Mouse (Mus musculus) adipocyte (in vitro differentiated cells): ENCODE measurements around the gene Akr1c14.
"Not testable (repeated sequence)": the region's sequence is repeated elsewhere in the genome, so short reads cannot be mapped to it uniquely, and the experiment has no call there.

Source experiments
- DNase-seq: peaks from one replicate; pipeline ENCODE4 v3.0.0-alpha.2; 2016; ENCODE audit warnings: low spot score

Gene Akr1c14

GRCm38 (mm10) chr13:4048719-4049118 is at the start of gene Akr1c14:
Gene Akr1c14, plus strand, starts transcription at chr13:4049011.
- DNase-seq, result no peak

DNA sequence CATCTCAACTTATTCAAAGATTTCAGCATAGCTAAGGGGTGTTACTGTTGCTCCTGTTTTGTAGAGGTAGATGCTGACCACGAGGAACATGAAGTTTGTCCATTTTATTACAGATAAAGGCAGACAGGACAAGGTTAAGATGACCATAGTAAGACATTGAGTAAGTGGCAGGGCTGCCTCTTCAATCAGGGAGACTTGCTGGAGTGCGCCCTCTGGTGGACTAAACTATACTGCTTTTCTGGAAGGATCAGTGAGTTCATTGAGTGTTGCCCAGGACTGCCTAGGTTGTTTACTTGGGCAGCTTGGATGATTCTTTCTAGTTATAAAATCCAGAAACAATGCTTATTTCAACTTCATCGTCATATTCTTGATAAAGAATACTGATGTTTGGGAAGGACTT is 47.1 kb upstream of the Akr1c14 start:
- peak; percentile 90 for DNase-seq

- DNase-seq, result no peak
Observed at GRCm38 (mm10) chr13:4010784-4011183, 38.0 kb upstream of the Akr1c14 start.

GRCm38 (mm10) chr13:4013811-4014210 is 35.0 kb upstream of the Akr1c14 start:
- peak; percentile 57 for DNase-seq

GRCm38 (mm10) chr13:4029897-4030296 is 18.9 kb upstream of the Akr1c14 start:
- DNase-seq, result no peak

DNA sequence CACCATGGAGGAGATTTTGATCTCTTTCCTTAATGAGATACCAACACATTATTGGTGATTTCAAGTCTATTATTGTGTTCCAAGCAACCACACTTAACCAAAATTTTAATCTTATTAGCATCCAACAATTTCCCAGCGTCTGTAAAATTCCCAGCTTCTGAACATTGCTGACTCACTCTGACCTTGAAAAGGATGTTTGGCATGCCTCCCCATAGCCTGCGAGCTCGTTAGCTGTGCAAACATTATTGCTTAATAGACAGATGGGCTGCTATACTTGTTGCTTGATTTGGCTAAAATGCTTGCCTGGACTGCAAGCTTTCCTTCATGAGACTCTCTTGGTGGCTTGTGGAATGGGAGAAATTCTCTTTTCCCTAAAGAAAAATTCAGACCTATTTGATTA is 16.3 kb upstream of the Akr1c14 start:
- DNase-seq, result peak; percentile 50

GRCm38 (mm10) chr13:4035052-4035451 is 13.8 kb upstream of the Akr1c14 start:
- no peak for DNase-seq

- peak; percentile 31 for DNase-seq
Observed at GRCm38 (mm10) chr13:4046113-4046512, 2.7 kb upstream of the Akr1c14 start.

DNA sequence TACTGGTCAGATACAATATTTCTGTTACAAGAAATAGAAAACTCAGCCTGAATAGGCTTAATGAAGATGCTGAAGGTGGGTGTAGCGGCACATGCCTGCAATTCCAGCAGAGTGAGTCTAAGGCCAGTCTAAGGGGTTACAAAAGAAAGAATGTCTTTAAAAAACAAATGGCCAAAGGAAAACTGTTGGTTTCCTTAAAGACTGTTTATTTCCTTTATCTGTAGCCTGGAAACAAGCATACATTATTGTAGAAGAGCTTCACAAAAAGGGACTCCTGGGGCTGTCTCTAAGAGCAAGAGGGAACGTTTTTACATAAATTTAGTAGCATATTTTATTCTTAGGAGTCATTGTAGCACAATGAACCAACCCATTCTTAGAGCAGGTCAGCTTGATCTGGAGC is 2.0 kb upstream of the Akr1c14 start:
- no peak for DNase-seq

DNA sequence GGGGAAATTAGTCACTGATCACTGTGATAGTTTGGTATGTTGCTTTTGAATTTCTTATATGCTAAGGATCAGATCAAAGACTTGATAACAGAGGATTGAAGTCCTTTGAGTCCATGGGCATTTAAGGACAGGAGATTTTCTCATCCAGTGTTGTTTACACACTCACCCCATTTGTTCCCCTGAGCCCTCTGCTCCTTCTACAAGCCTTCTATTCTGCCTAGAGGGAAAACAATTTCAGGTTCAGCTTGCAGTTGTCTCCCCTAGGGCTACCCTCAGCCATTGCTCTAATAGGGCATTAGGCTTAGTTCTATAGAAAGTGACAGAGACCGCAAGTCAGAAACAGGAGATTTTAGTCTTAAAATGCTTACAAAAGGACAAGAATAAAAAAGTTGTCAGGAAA is 585 bp upstream of the Akr1c14 start:
- no peak for DNase-seq

DNA sequence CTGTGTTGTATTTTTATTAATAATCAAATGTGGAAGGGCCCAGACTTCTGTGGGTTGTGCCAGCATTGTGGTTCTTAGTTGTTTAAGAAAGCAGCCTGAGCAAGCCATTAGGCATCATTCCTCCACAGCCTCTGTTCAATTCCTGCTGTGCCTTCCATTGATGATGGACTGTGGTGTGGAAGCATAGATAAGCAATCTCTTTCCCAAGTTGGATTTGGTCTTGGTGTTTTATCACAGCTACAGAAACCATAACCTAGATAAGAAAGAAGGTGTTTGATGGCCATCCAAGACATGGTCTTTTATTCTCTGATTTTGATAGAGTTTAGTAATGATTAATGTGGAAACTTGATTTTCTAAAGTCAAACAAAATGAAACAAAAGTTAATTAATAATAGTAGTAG is 844 bp downstream of the Akr1c14 start:
- DNase-seq, result no peak

DNA sequence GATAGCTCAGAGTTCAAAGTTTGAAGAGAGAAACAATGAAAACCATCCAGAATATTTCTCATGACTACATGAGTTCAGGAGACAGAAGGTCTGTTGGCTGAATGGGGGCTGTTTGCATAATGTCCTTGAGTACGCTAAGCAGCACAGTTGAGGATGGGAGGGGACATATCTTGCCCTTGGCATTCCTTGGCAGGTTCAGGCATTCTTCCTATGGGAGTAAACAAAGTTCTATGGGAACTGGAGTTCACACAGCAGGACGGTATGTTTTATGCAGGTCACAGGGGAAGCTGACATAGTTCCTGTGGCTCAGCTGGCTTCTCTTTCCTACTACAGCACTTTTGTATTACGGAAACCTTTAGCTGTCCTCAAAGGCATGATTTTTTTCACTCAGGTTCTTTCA is 6.6 kb downstream of the Akr1c14 start:
- DNase-seq, result peak; percentile 24

- no peak for DNase-seq
Observed at GRCm38 (mm10) chr13:4056211-4056610, 7.4 kb downstream of the Akr1c14 start.

GRCm38 (mm10) chr13:4058239-4058638 is 9.4 kb downstream of the Akr1c14 start:
- DNase-seq, result not testable (repeated sequence)

GRCm38 (mm10) chr13:4059363-4059762 is 10.6 kb downstream of the Akr1c14 start:
- peak; percentile 64 for DNase-seq

DNA sequence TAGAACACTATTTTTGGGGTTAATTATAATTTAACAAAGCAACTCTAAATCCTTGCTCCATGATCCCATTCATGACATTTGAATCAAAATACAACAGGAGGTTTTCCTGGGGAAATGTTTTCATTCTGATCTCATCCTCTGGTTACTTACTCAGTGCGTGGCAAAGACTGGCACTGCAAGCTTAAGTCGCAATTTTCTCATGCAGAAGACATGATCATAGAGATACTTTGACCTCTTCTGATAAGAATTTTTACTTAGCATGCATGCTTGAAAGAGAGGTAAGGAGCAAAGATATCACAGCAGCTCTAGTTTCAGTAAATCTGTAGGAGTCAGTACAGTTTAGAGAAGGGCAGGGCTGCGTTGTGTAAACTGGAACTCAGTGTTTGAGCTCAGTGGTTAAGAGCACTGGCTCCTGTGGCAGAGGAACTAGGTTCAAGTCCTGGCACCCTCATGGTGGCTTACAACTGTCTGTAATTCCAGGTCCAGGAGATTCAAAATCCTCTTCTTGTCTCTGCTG is 11.5 kb downstream of the Akr1c14 start:
- no peak for DNase-seq

DNA sequence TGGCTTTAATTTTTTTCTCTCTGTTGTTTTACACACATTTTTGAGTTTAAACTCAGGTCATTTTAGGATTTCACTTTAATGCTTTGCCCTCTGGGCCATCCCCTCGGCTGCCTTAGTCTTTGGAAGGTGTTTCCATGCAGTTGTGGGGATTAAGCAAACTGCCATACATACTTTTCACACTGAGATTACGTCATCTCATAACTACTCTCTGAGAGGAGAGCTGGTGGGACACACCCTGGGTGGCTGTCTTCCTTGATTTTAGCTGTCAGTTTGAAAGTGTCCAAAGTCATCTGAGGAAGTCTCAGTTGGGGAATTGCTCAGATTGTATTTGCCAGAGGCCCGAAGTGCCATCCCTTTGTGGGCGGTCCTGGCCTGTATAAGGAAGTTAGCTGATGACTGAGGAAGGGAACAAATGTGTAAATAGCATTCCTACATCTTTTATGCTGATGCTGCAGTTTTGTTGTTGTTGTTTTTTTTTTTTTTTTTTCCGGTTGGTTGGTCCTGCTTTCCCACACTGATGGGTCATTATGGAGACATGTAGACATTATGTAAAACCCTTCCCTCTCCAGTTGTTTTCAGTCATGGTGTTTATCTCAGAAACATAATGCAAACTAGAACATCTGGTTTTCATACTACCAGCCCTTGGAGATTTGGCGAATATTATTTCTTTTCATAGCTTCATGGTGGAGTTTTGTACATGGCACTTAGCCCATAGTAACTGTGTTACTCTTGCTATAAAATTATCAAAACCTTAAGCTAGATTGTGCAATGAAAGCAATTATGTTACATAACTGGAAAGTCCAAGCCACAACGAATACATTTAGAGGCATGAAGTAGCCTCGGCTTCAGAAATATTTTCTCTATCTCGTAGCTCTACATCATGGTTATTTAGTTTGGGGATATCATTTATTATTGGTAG is 28.0 kb downstream of the Akr1c14 start:
- peak; percentile 61 for DNase-seq

GRCm38 (mm10) chr13:4079876-4080275 is 31.1 kb downstream of the Akr1c14 start:
- DNase-seq, result no peak

GRCm38 (mm10) chr13:4101691-4102090 is 52.9 kb downstream of the Akr1c14 start:
- DNase-seq, result no peak

DNA sequence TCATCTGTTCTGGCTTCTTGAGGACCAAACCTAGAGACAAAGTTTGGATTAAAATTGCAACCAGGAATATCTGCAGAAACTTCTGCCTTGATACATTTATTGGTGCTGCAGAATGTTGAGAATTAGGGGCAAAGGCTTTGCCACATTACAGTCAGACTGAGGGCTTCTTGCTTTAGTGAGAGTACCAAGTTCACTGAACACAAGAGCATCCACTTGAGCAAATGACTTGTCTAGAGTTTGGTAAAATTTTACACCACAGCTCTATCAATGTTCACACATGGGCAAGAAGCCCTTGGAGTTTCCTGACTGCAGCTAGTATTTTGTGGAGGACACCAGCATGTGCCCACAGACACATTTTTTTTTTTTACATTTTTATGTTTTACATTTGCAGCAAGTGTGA is 53.9 kb downstream of the Akr1c14 start:
- DNase-seq, result no peak

DNA sequence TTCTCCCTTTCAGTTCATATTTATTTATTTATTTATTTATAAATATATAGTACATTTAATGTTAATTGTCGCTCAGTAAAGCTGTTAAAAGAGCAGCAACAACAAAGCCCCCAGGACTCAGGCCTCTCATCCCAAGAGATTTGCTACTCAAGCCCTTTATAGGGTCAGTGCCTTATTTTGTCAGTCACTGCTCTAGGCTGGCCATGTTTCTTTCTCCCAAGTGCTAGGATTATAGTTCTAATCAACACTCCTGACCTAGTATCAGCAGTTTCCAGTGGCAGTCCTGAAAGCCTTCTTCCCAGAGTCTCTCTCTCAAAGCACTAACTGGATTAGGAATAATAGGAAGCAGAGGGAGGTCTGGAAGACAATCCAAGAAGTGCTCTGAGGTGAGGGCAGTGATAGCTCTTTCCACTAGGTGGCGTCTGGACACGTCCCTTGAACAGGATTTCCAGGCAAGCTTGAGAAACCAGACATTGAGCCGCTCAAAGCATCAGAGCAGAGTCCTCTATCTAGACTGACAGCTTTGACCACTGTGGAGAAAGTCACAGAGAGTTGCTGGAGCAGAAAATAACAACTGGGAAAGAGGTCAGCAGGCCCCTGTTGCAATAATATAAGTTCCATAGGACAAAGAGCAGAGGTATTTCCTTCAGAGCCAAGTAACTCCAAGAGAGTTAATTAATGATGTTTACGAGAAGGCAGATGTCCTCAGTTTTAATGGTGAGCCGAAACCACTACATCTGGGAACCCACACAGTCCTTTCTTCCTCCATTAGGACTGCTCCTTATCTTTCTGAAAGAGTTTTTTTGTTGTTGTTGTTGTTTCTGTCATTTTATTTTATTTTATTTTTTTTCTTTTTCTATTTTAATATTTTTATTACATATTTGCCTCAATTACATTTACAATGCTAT is 61.7 kb downstream of the Akr1c14 start:
- DNase-seq, result peak; percentile 85

GRCm38 (mm10) chr13:4119181-4119904 is 70.5 kb downstream of the Akr1c14 start:
- peak; percentile 32 for DNase-seq
